Mouse (Mus musculus) G1E (cell line): ENCODE measurements at regions not wholly inside any gene's neighbourhood (a gene's known extent, or its start where the extent isn't known, plus 50 kb on each side); places are given as distances from the start of the nearest gene placed in this dataset.

Experiments used
- ATAC-seq: 2 replicates; pipeline ENCODE4 v1.8.0; 2016; ENCODE audit warnings: mild to moderate bottlenecking; ENCODE audit not compliant: insufficient number of reproducible peaks, poor library complexity, low FRiP score, severe bottlenecking; ENCODE audit errors: extremely low read depth
- DNase-seq: peaks from one replicate; pipeline ENCODE4 v3.0.0; 2012; ENCODE audit warnings: low spot score
- H3K27me3 ChIP-seq: 2 replicates; pipeline ENCODE4 v1.6.1; 2012; ENCODE audit warnings: mild to moderate bottlenecking, low read length, inconsistent platforms; ENCODE audit not compliant: insufficient read depth
- H3K36me3 ChIP-seq: replicated peaks from 2 replicates; pipeline ENCODE3; 2012; ENCODE audit warnings: mild to moderate bottlenecking, inconsistent platforms
- H3K4me1 ChIP-seq: 2 replicates; pipeline ENCODE4 v1.6.1; 2012; ENCODE audit warnings: low read depth, low read length, inconsistent platforms, mixed read lengths; ENCODE audit not compliant: insufficient read depth
- H3K4me3 ChIP-seq: 2 replicates; pipeline ENCODE4 v1.5.1; 2012; ENCODE audit warnings: low read depth, mild to moderate bottlenecking, inconsistent platforms, low read length, moderate library complexity, mixed read lengths
- H3K9me3 ChIP-seq: replicated peaks from 2 replicates; pipeline ENCODE4 v1.6.1; 2012; ENCODE audit warnings: inconsistent platforms
- CTCF ChIP-seq: IDR thresholded peaks from 2 replicates; pipeline ENCODE4 v1.5.1; 2012; ENCODE audit warnings: low read depth, low read length, inconsistent platforms, mixed read lengths
- GATA1 ChIP-seq: IDR thresholded peaks from 2 replicates; pipeline ENCODE4 v1.6.1; 2012; ENCODE audit warnings: borderline replicate concordance, low read length, inconsistent platforms, mixed read lengths
- GATA2 ChIP-seq: IDR thresholded peaks from 2 replicates; pipeline ENCODE4 v1.6.1; 2012; ENCODE audit warnings: low read depth, low read length, inconsistent platforms, borderline replicate concordance
- POLR2AphosphoS5 ChIP-seq: IDR thresholded peaks from 2 replicates; pipeline ENCODE4 v1.6.1; 2012; ENCODE audit warnings: low read depth, low read length, inconsistent platforms; ENCODE audit not compliant: insufficient replicate concordance
- TAL1 ChIP-seq: conservative IDR thresholded peaks from 2 replicates; pipeline ENCODE4 v1.6.1; 2012; ENCODE audit warnings: low read depth, low read length, inconsistent platforms, mixed read lengths

- Histone ChIP-seq H3K4me3 (no peak overlapping the region), H3K4me1 (no peaks in the 10 kb centered on the region), H3K36me3 (no peaks in the 10 kb centered on the region), H3K27me3 (peaks cover 44% of the 10 kb centered on the region), H3K9me3 (no peaks in the 10 kb centered on the region)
- no peak for TF ChIP-seq CTCF
- no peak for TF ChIP-seq TAL1
- no peak for TF ChIP-seq GATA1
- no peak for TF ChIP-seq GATA2
- no peak for TF ChIP-seq POLR2AphosphoS5
- no peak for ATAC-seq
- DNase-seq: no peak
Measured at GRCm38 (mm10) chr13:51908514-51908913, 62.0 kb downstream of the Gadd45g start.

GRCm38 (mm10) chr13:51911296-51911998, 65.0 kb downstream of the Gadd45g start:
- TF ChIP-seq GATA2: no peak
- no peak for TF ChIP-seq TAL1
- H3K4me3 ChIP-seq: no peak overlapping the region
- no peaks in the 10 kb centered on the region for H3K4me1 ChIP-seq
- no peaks in the 10 kb centered on the region for H3K36me3 ChIP-seq
- H3K9me3 ChIP-seq: no peaks in the 10 kb centered on the region
- DNase-seq: no peak
- no peak for ATAC-seq
- H3K27me3 ChIP-seq: peaks cover 40% of the 10 kb centered on the region

GRCm38 (mm10) chr13:51912477-51912876, 66.0 kb downstream of the Gadd45g start:
- no peaks in the 10 kb centered on the region for H3K9me3 ChIP-seq
- TF ChIP-seq TAL1 (no peak), GATA2 (no peak), POLR2AphosphoS5 (no peak), GATA1 (no peak), CTCF (no peak)
- no peak overlapping the region for H3K4me3 ChIP-seq
- H3K36me3 ChIP-seq: no peaks in the 10 kb centered on the region
- ATAC-seq (no peak), DNase-seq (no peak)
- H3K27me3 ChIP-seq: peaks cover 42% of the 10 kb centered on the region
- H3K4me1 ChIP-seq: no peaks in the 10 kb centered on the region

- TF ChIP-seq POLR2AphosphoS5: no peak
- no peak for TF ChIP-seq CTCF
- no peak for TF ChIP-seq GATA1
- no peak for TF ChIP-seq TAL1
- no peak for TF ChIP-seq GATA2
- no peaks in the 10 kb centered on the region for H3K9me3 ChIP-seq
- ATAC-seq (no peak), DNase-seq (no peak)
- H3K4me3 ChIP-seq: no peak overlapping the region
- no peaks in the 10 kb centered on the region for H3K4me1 ChIP-seq
- H3K27me3 ChIP-seq: peaks cover 42% of the 10 kb centered on the region
- no peaks in the 10 kb centered on the region for H3K36me3 ChIP-seq
Measured at GRCm38 (mm10) chr13:51912994-51913393, 66.5 kb downstream of the Gadd45g start.

GRCm38 (mm10) chr13:51916666-51917240, 70.3 kb downstream of the Gadd45g start:
- no peaks in the 10 kb centered on the region for H3K4me1 ChIP-seq
- no peak for TF ChIP-seq GATA1
- TF ChIP-seq TAL1: no peak
- TF ChIP-seq GATA2: no peak
- TF ChIP-seq POLR2AphosphoS5: no peak
- TF ChIP-seq CTCF: no peak
- DNase-seq (no peak), ATAC-seq (no peak)
- H3K9me3 ChIP-seq: no peaks in the 10 kb centered on the region
- no peaks in the 10 kb centered on the region for H3K36me3 ChIP-seq
- H3K4me3 ChIP-seq: no peak overlapping the region
- H3K27me3 ChIP-seq: peaks cover 71% of the 10 kb centered on the region

GRCm38 (mm10) chr13:51917658-51918057, 71.2 kb downstream of the Gadd45g start:
- Histone ChIP-seq H3K9me3 (no peaks in the 10 kb centered on the region), H3K4me1 (no peaks in the 10 kb centered on the region), H3K27me3 (peaks cover 69% of the 10 kb centered on the region), H3K36me3 (no peaks in the 10 kb centered on the region), H3K4me3 (no peak overlapping the region)
- DNase-seq (no peak), ATAC-seq (no peak)
- TF ChIP-seq GATA2: no peak
- TF ChIP-seq GATA1: no peak
- no peak for TF ChIP-seq POLR2AphosphoS5

GRCm38 (mm10) chr13:51918108-51918507, 71.6 kb downstream of the Gadd45g start:
- no peak for ATAC-seq
- H3K9me3 ChIP-seq: no peaks in the 10 kb centered on the region
- H3K27me3 ChIP-seq: peaks cover 71% of the 10 kb centered on the region

More at GRCm38 (mm10) chr13:51918108-51918507, 71.6 kb downstream of the Gadd45g start:
- Histone ChIP-seq H3K36me3 (no peaks in the 10 kb centered on the region), H3K4me1 (no peaks in the 10 kb centered on the region), H3K4me3 (no peak overlapping the region)
- no peak for DNase-seq
- TF ChIP-seq POLR2AphosphoS5 (no peak), GATA2 (no peak), TAL1 (no peak), GATA1 (no peak), CTCF (no peak)
